Mouse (Mus musculus): ENCODE results near the gene Cenpb. TPM values are rescaled to one million over a fixed set of nuclear protein-coding genes. Genes with fewer than 3 reads are reported as not detected.
A peak's percentile ranks its signal among the peaks of the same experiment; 100 is the strongest.

Gene Cenpb
- polyA plus RNA-seq, 1 experiment from 2014 or later: 18.8 TPM

DNA sequence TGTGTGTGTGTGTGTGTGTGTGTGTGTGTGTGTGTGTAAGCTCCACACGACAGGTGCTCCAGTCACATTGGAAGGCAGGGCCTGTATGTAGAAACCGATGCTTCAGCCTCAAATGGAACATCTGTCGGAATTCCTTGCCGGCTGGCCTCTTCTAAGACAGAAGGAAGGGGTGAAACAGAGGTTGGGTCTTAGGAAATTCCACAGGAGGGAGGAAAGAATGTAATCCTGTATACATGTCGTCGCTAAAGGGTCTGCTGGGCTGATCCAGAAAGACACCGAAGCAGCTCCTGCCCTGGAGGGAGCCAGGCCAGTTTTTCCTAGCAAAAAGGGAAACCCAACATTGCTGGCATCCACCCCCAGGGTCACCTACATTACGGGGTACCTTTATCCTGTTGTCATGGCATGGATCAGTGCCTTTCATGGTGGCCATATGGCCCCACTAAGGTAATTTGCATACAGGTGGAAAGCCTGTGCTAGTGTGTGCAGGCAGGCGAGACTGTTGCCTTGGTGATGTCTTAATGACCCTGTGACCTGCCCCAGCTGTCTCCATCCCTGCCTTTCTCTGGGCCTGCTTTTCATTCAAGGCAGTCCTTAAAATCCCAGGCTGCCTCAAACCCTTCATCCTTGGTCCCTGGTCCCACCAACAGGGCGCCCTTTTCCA, 10.6 kb upstream of the Cenpb start:
- no peak overlapping the region for H3K4me2 ChIP-seq (replicated peaks)
- H3K9ac ChIP-seq (replicated peaks): 0 out of 2 replicates have a peak overlapping the region, but pooled peaks have one; percentile 26
- H3K4me3 ChIP-seq: no peak overlapping the region
- H3K27ac ChIP-seq (replicated peaks): peak overlapping the region; percentile 69
- ATAC-seq (replicated peaks): peak; percentile 38; the same call in 1 of the 2 replicates
- WGBS: 7% methylated on average over 10 of the region's 10 CpGs
- H3K9me3 ChIP-seq: no peaks in the 10 kb centered on the region
- peaks cover 35% of the 10 kb centered on the region for H3K4me1 ChIP-seq
- no peaks in the 10 kb centered on the region for H3K27me3 ChIP-seq
- H3K36me3 ChIP-seq: peaks cover 16% of the 10 kb centered on the region; the same call in 1 of the 2 replicates

DNA sequence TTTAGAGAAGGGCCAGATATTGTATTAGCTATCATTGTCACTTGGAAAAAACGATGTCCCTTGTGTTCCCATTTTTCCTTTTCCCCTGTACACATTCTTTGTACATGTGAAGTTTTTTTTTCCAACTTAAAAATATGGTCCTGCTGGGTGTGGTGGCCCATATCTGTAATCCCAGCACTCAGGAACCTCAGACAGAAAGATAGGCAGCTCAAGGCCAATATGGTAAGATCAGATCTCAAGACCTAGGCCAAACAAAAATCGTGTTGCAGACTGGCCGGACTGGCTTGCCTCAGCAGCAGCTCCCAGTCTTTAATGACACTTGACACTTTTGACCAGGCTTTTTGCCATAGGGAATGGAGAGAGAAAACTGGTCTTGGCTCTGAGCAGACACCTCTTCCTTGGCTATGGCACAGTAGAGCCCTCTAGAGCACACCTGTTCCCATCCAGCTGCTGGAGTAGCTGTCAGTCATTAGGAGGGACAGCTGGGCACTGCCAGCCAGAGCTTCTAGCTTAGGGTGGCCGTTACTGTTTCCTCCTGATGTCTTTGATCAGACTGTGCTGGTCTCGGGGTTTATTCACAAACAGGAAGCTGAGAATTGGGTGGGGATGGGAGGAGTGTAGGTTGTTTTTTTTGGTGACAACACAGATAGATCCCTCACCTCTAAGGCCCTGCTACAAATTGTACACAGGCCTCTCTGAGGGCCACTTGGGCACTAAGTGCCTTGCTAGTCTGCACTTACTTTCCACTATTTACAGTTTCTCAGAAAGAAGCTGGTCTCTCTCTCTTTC, 9.8 kb upstream of the Cenpb start:
- Histone ChIP-seq H3K4me1 (peaks cover 35% of the 10 kb centered on the region), H3K27ac (replicated peaks) (peak overlapping the region; percentile 69; the same call in 1 of the 2 replicates), H3K27me3 (no peaks in the 10 kb centered on the region), H3K4me3 (no peak overlapping the region), H3K9ac (replicated peaks) (no peak overlapping the region), H3K9me3 (no peaks in the 10 kb centered on the region), H3K4me2 (replicated peaks) (no peak overlapping the region), H3K36me3 (peaks cover 16% of the 10 kb centered on the region; the same call in 1 of the 2 replicates)
- no peak for ATAC-seq (replicated peaks)
- WGBS: 33% methylated on average over 5 of the region's 5 CpGs

DNA sequence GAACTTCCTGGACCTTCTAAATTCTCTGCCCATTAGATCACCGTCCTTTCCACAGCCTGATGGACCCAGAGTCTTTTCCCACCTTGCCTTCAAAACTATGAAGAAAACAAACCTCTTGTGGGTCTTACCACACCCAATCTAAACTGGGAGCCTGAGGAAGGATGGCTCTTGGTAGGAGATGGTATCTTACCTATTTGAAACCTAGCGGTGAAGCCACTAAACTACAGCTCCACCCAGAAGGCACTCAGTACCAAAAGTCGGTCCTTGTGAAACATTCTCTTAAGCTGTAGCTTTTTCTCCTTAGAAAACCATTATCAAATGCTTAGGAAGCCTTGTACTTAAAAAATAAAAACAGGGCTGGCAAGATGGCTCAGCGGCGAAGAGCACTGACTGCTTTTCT, 8.4 kb upstream of the Cenpb start:
- H3K27ac ChIP-seq (replicated peaks): no peak overlapping the region
- no peak for ATAC-seq (replicated peaks)
- no peak overlapping the region for H3K9ac ChIP-seq (replicated peaks)
- no peaks in the 10 kb centered on the region for H3K27me3 ChIP-seq
- H3K4me3 ChIP-seq: no peak overlapping the region
- H3K4me1 ChIP-seq: peaks cover 35% of the 10 kb centered on the region
- no peak overlapping the region for H3K4me2 ChIP-seq (replicated peaks)
- WGBS: 95% methylated on average over 5 of the region's 5 CpGs
- H3K36me3 ChIP-seq: peaks cover 9% of the 10 kb centered on the region; the same call in 1 of the 2 replicates
- no peaks in the 10 kb centered on the region for H3K9me3 ChIP-seq

DNA sequence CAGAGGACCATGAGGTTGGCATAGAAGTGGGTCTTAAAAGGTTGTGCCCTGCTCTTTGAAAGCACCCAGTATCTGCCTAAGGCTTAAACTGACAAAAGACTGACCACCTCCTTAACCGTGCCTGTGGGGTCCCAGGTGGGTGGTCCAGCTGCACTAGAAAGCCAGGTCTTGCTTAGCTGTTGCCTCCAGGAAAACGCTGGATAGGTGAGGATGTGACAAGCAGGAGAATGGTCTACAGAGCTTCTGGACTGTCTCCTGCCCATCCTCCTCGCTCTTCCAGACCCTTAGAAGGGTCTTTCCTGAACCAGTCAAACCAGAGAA, 7.7 kb upstream of the Cenpb start:
- 15% methylated on average over 3 of the region's 3 CpGs for WGBS
- H3K4me2 ChIP-seq (replicated peaks): peak overlapping the region; percentile 77
- no peaks in the 10 kb centered on the region for H3K27me3 ChIP-seq
- H3K36me3 ChIP-seq: peaks cover 1% of the 10 kb centered on the region; the same call in 1 of the 2 replicates
- peak overlapping the region; percentile 78 for H3K9ac ChIP-seq (replicated peaks)
- no peaks in the 10 kb centered on the region for H3K9me3 ChIP-seq
- peaks cover 35% of the 10 kb centered on the region for H3K4me1 ChIP-seq
- H3K4me3 ChIP-seq: peak overlapping the region; percentile 62
- no peak for ATAC-seq (replicated peaks)
- peak overlapping the region; percentile 70; the same call in 1 of the 2 replicates for H3K27ac ChIP-seq (replicated peaks)

DNA sequence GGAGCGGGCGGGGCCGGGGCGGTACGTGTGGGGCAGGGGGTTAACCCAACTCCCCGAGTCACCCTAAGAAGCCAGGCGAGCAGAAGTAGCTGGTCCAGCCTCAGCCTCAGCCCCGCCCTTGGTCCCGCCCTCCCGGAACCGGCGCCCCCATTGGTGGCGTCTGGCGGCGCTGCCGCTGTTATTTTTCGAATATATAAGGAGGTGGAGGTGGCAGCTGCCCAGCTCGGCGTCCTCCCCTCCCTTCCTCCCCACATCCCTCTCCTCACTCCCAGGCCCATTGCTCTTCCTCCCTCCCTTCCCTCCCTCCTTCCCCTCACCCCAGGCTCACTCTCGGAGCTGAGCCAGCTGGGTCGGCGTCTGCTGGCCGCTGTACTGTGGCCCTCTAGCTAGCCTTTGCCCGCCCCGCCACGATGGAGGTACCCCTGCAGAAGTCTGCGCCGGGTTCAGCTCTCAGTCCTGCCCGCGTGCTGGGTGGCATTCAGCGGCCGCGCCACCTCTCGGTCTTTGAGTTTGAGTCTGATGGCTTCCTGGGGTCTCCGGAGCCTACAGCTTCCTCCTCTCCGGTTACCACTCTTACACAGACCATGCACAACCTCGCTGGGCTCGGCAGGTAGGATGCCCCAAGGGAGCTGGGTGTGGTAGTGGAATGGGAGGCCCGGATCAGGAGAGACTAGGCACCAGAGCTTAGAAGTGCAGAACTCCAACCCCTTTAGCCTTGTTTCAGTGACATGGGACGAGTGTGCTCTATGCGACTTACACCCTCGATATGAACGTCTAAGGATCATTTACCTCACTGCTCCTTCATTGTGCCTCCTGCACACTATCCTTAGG, 7.1 kb upstream of the Cenpb start, which contains the start of the genes Cdc25b and Spef1:
Cdc25b (plus strand) TSS at position 179 of the 831 bp plus-strand sequence.
Spef1 (minus strand) TSS at position 512 of the 831 bp plus-strand sequence.
- Histone ChIP-seq H3K27me3 (no peaks in the 10 kb centered on the region), H3K4me2 (replicated peaks) (peak within 1 kb of the TSS; percentile 77), H3K4me3 (peak within 1 kb of the TSS; percentile 62), H3K27ac (replicated peaks) (peak within 1 kb of the TSS; percentile 70), H3K4me1 (peaks cover 35% of the 10 kb centered on the region), H3K9me3 (no peaks in the 10 kb centered on the region), H3K36me3 (no peaks in the 10 kb centered on the region), H3K9ac (replicated peaks) (peak within 1 kb of the TSS; percentile 78)
- under 1% methylated on average over 43 of the region's 43 CpGs for WGBS
- ATAC-seq (replicated peaks): peak; percentile 85

DNA sequence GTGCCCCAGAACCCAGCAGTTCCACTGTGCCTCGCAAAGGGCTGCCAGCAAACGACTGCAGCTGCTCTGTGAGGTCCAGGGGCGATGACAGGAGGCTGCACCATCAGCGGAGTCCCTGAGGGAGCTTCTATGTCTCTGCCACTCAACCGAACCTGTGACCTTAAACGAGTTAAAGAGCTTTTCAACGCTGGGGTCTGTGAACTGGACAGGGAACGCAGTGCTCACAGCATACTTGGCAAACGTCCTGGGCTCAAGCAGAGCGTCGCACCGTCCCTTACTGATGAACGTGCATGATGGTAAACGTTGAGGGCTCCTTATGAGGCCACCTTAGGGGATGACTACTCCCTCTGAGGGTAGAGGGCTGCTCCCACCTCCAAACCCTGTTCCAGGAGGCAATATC, 6.5 kb upstream of the Cenpb start:
- H3K4me3 ChIP-seq: peak overlapping the region; percentile 62
- peak overlapping the region; percentile 78 for H3K9ac ChIP-seq (replicated peaks)
- no peak for ATAC-seq (replicated peaks)
- H3K27ac ChIP-seq (replicated peaks): peak overlapping the region; percentile 70; the same call in 1 of the 2 replicates
- H3K27me3 ChIP-seq: no peaks in the 10 kb centered on the region
- no peaks in the 10 kb centered on the region for H3K36me3 ChIP-seq
- H3K4me2 ChIP-seq (replicated peaks): peak overlapping the region; percentile 77
- no peaks in the 10 kb centered on the region for H3K9me3 ChIP-seq
- 4% methylated on average over 14 of the region's 14 CpGs for WGBS
- peaks cover 35% of the 10 kb centered on the region for H3K4me1 ChIP-seq

DNA sequence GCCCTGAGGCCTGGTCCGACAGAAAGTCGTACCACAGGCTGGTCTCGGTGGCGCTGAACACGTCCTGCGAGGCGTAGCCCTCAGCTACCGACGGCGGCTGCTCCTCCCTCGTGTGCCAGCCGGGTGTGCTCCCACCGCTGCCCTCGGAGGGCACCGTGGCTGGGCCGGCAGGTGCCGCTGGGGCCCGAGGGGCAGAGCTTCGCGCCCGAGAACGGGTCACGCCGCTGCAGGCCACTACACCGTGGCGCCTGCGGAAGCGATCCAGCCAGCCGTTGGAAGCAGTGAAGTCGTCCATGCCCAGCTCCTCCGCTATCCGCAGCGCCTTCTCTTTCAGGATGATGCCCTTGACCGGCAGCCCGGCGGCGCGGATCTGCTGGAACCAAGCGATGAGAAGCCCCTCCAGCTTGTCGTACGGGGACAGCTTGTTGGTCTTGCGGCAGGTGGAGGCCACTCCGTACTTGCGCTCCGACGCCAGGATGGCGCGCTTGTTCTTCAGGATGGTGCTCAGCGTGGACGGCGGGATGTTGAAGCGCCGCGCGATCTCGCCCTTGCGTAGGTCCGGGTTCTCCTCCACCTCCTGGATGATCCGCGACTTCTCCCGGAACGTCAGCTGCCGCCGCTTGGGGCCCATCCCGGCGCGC, 501 bp downstream of the Cenpb start:
- Histone ChIP-seq H3K4me3 (peak overlapping the region; percentile 89), H3K4me1 (peaks cover 43% of the 10 kb centered on the region), H3K9ac (replicated peaks) (peak overlapping the region; percentile 90), H3K27ac (replicated peaks) (peak overlapping the region; percentile 95), H3K9me3 (no peaks in the 10 kb centered on the region), H3K36me3 (no peaks in the 10 kb centered on the region), H3K4me2 (replicated peaks) (peak overlapping the region; percentile 97), H3K27me3 (no peaks in the 10 kb centered on the region)
- peak; percentile 49 for ATAC-seq (replicated peaks)
- under 1% methylated on average over 67 of the region's 67 CpGs for WGBS

DNA sequence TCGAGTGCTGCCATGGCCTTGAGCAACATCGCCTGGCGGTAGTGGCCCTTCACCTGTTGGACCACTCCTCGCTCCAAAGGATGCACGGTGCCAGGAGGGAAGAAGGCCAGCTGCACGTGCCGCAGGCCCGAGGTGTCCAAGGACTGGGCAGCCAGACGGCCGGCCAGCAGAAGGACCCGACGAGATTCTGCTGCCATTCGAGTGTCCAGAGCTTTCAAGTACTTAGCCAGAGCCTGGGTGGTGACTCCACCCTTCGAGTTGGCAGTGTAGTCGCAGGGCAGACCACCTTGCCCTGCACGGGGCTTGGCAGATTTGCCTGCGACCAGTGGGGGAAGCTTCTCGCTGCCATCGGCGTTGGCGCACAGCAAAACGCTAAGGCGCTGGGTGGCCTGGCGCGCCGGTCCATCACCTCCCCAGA, 1.0 kb downstream of the Cenpb start:
- H3K4me3 ChIP-seq: peak overlapping the region; percentile 89
- peak overlapping the region; percentile 97 for H3K4me2 ChIP-seq (replicated peaks)
- no peak for ATAC-seq (replicated peaks)
- peak overlapping the region; percentile 90 for H3K9ac ChIP-seq (replicated peaks)
- peaks cover 48% of the 10 kb centered on the region for H3K4me1 ChIP-seq
- H3K36me3 ChIP-seq: no peaks in the 10 kb centered on the region
- H3K27me3 ChIP-seq: no peaks in the 10 kb centered on the region
- peak overlapping the region; percentile 95 for H3K27ac ChIP-seq (replicated peaks)
- 15% methylated on average over 26 of the region's 26 CpGs for WGBS
- no peaks in the 10 kb centered on the region for H3K9me3 ChIP-seq

DNA sequence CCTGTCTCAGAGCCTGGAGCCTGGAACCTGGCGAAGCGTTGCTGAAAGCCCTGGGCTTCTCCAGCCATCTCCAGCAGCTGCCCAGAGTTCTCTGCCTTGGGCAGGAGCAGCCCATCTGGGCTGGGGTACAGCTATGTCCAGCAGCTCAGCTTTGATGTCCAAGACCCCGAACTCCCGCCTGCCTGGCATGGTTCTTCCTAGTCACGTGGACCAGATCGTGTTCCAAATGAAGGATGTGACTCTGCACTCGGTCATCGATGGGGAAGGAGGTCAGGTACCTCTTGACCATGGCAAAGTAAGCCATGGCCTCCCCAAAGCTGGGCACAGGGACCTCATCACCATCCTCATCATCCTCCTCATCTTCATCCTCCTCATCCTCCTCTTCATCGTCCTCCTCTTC, 1.9 kb downstream of the Cenpb start:
- Histone ChIP-seq H3K36me3 (no peaks in the 10 kb centered on the region), H3K27ac (replicated peaks) (no peak overlapping the region), H3K9ac (replicated peaks) (peak overlapping the region; percentile 90), H3K27me3 (no peaks in the 10 kb centered on the region), H3K4me2 (replicated peaks) (peak overlapping the region; percentile 97), H3K4me1 (peaks cover 53% of the 10 kb centered on the region), H3K9me3 (no peaks in the 10 kb centered on the region), H3K4me3 (peak overlapping the region; percentile 89)
- ATAC-seq (replicated peaks): no peak
- WGBS: 81% methylated on average over 9 of the region's 9 CpGs

DNA sequence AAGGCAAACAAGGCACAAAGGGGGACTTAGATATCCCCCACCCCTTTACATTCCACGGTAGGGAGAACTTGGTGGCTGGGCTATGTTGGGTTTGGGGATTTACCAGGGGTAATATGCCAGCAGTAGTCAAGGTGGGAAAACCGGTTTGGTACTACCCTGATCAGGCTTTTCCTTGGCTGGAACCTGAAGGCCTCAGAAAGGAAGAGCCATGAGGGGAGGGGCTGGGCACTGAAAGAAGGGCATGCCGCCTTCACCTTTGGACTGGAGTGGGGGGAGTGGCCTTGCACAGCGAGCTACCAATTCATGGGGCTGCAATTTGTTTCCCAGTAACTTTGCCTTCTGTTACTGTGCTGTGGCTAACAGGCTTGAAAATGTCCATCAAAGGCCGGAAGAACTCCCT, 3.4 kb downstream of the Cenpb start:
- peaks cover 4% of the 10 kb centered on the region for H3K27me3 ChIP-seq

DNA sequence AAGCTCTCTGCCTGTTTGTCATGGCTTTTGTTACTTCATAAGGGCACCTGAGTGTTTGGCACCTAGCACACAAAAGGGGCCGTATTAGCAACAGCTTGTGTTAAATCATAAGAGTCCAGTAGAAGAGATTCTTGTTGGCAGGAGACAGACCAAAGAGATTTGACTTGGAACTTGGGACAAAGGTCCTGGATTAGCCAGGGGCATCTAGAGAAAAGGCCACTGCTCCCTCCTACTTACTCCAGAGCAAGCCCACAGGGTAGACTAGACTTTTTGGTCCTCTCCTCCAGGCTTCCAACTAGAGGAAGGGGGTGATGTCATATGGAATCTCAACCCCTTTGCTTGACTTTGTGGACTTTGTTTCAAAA, 3.9 kb downstream of the Cenpb start:
- Histone ChIP-seq H3K9ac (replicated peaks) (no peak overlapping the region), H3K36me3 (no peaks in the 10 kb centered on the region), H3K4me3 (no peak overlapping the region), H3K4me2 (replicated peaks) (no peak overlapping the region), H3K9me3 (no peaks in the 10 kb centered on the region), H3K27me3 (peaks cover 4% of the 10 kb centered on the region), H3K4me1 (peaks cover 53% of the 10 kb centered on the region), H3K27ac (replicated peaks) (no peak overlapping the region)
- 84% methylated on average over 1 of the region's 1 CpGs for whole genome bisulfite sequencing
- ATAC-seq (replicated peaks): no peak

More for the DNA sequence above, 3.4 kb downstream of the Cenpb start:
- WGBS: 60% methylated on average over 5 of the region's 5 CpGs
- Histone ChIP-seq H3K36me3 (no peaks in the 10 kb centered on the region), H3K4me1 (peaks cover 53% of the 10 kb centered on the region), H3K27ac (replicated peaks) (no peak overlapping the region), H3K4me2 (replicated peaks) (peak overlapping the region; percentile 97; the same call in 1 of the 2 replicates), H3K4me3 (no peak overlapping the region), H3K9me3 (no peaks in the 10 kb centered on the region), H3K9ac (replicated peaks) (no peak overlapping the region)
- ATAC-seq (replicated peaks): no peak

Measured in forebrain, embryonic 15.5 days (tissue).